Mouse (Mus musculus) inflammation-experienced regulatory T-cells, adult 6 months (primary cell): Measurements from ENCODE around the gene Wnk4. TPM values are rescaled to one million over a fixed set of nuclear protein-coding genes. Genes with fewer than 3 reads are reported as not detected.
"Not testable (repeated sequence)": the region's sequence is repeated elsewhere in the genome, so short reads cannot be mapped to it uniquely, and the experiment has no call there.

Experiments used
- ATAC-seq: one replicate; pipeline ENCODE4 v1.8.0; 2017
- polyA plus RNA-seq, 3 experiments: library from polyadenylated mRNA; unstranded; fragments of 100-300 nt; shearing (Covaris generic); gene quantifications; one replicate each; pipeline ENCODE4 v1.2.1; 2017

Wnk4 gene
- polyA plus RNA-seq, 3 experiments from 2014 or later: 0.75 to 2.9 TPM; not detected in 1

GRCm38 (mm10) chr11:101323609-101324008 is 63.2 kb downstream of the Wnk4 start:
- no peak for ATAC-seq

GRCm38 (mm10) chr11:101324763-101325162 is 64.4 kb downstream of the Wnk4 start, which contains the start of gene Aoc2:
TSS of gene Aoc2 (plus strand) at chr11:101325063.
- no peak for ATAC-seq

- ATAC-seq: not testable (repeated sequence)
Observed at GRCm38 (mm10) chr11:101325201-101325600, 64.8 kb downstream of the Wnk4 start.

- ATAC-seq: no peak
Observed at GRCm38 (mm10) chr11:101326147-101326546, 65.8 kb downstream of the Wnk4 start.

Other genes starting within 250 kb of the Wnk4 start
- gene Naglu, start 190.6 kb upstream of the Wnk4 start, polyA plus RNA-seq: 1 to 10 TPM; 4.4 to 7.3 (median 5.7) TPM
- gene Hsd17b1, start 182.2 kb upstream of the Wnk4 start, polyA plus RNA-seq: under 1 TPM in 1 of 3 experiments, not detected in 2; 0.26 TPM
- gene Coasy, start 178.0 kb upstream of the Wnk4 start, polyA plus RNA-seq: 10 to 100 TPM; 16.5 to 21.0 (median 18.2) TPM
- gene Mlx, start 173.3 kb upstream of the Wnk4 start, polyA plus RNA-seq: 10 to 100 TPM; 61.9 to 74.3 (median 66.5) TPM
- 10 to 100 TPM in 1 of 3 experiments, 1 to 10 TPM in 2; 7.7 to 19.7 (median 10.0) TPM for gene Psmc3ip, start 165.1 kb upstream of the Wnk4 start, polyA plus RNA-seq
- gene Retreg3, start 140.7 kb upstream of the Wnk4 start, polyA plus RNA-seq: 10 to 100 TPM; 15.1 to 26.8 (median 21.4) TPM
- gene Tubg1, start 140.6 kb upstream of the Wnk4 start, polyA plus RNA-seq: 10 to 100 TPM; 24.7 to 32.4 (median 24.7) TPM
- 1 to 10 TPM; 1.2 to 1.8 (median 1.5) TPM for gene Tubg2, start 104.7 kb upstream of the Wnk4 start, polyA plus RNA-seq
- gene Cntnap1, start 90.0 kb upstream of the Wnk4 start, polyA plus RNA-seq: under 1 TPM in 2 of 3 experiments, not detected in 1; 0.09 to 0.15 TPM
- gene Plekhh3, start 89.2 kb upstream of the Wnk4 start, polyA plus RNA-seq: not detected
- gene Ccr10, start 85.1 kb upstream of the Wnk4 start, polyA plus RNA-seq: under 1 TPM in 2 of 3 experiments, not detected in 1; 0.33 to 0.55 TPM
- 10 to 100 TPM; 38.0 to 70.6 (median 62.7) TPM for gene Ezh1, start 34.1 kb upstream of the Wnk4 start, polyA plus RNA-seq
- gene Ramp2, start 14.5 kb upstream of the Wnk4 start, polyA plus RNA-seq: not detected
- 100 to 1,000 TPM; 134 to 144 (median 138) TPM for gene Vps25, start 6.9 kb upstream of the Wnk4 start, polyA plus RNA-seq
- 1 to 10 TPM in 1 of 3 experiments, under 1 TPM in 2; 0.63 to 1.2 (median 0.71) TPM for gene Cntd1, start 18.4 kb downstream of the Wnk4 start, polyA plus RNA-seq
- gene Coa3, start 18.5 kb downstream of the Wnk4 start, polyA plus RNA-seq: 100 to 1,000 TPM; 129 to 132 (median 131) TPM
- 10 to 100 TPM; 62.1 to 87.3 (median 74.1) TPM for gene Becn1, start 41.7 kb downstream of the Wnk4 start, polyA plus RNA-seq
- gene Psme3, start 55.6 kb downstream of the Wnk4 start, polyA plus RNA-seq: 10 to 100 TPM; 25.8 to 37.6 (median 36.8) TPM
- 10 to 100 TPM in 1 of 3 experiments, 1 to 10 TPM in 2; 2.5 to 12.3 (median 4.9) TPM for gene Aoc2, start 64.5 kb downstream of the Wnk4 start, polyA plus RNA-seq
- gene Aoc3, start 70.0 kb downstream of the Wnk4 start, polyA plus RNA-seq: not detected
- not detected for gene G6pc, start 107.0 kb downstream of the Wnk4 start, polyA plus RNA-seq
- 10 to 100 TPM; 34.2 to 43.2 (median 40.5) TPM for gene Aarsd1, start 157.0 kb downstream of the Wnk4 start, polyA plus RNA-seq
- gene Gm27029, start 164.2 kb downstream of the Wnk4 start, polyA plus RNA-seq: 1 to 10 TPM in 1 of 3 experiments, under 1 TPM in 2; 0.46 to 1.3 (median 0.57) TPM
- 1 to 10 TPM; 6.7 to 7.2 (median 6.9) TPM for gene Rundc1, start 164.5 kb downstream of the Wnk4 start, polyA plus RNA-seq
- gene Ptges3l, start 164.8 kb downstream of the Wnk4 start, polyA plus RNA-seq: 1 to 10 TPM; 1.6 to 2.2 (median 2.1) TPM
- 100 to 1,000 TPM; 523 to 733 (median 603) TPM for gene Rpl27, start 181.7 kb downstream of the Wnk4 start, polyA plus RNA-seq
- gene Ifi35, start 187.8 kb downstream of the Wnk4 start, polyA plus RNA-seq: 100 to 1,000 TPM; 143 to 171 (median 153) TPM
- not detected for gene Rnd2, start 204.4 kb downstream of the Wnk4 start, polyA plus RNA-seq
- 1 to 10 TPM; 1.7 to 2.5 (median 1.9) TPM for gene Vat1, start 205.7 kb downstream of the Wnk4 start, polyA plus RNA-seq